Mouse (Mus musculus): Measurements from ENCODE around the gene Mdfic. TPM values are rescaled to one million over a fixed set of nuclear protein-coding genes. Genes with fewer than 3 reads are reported as not detected.
A peak's percentile ranks its signal among the peaks of the same experiment; 100 is the strongest.
"Not testable (repeated sequence)": the region's sequence is repeated elsewhere in the genome, so short reads cannot be mapped to it uniquely, and the experiment has no call there.

The Mdfic gene
- polyA plus RNA-seq (2017; shearing (Covaris generic)) = 10 to 100 TPM; 19.5 to 28.0 (median 21.3) TPM

DNA sequence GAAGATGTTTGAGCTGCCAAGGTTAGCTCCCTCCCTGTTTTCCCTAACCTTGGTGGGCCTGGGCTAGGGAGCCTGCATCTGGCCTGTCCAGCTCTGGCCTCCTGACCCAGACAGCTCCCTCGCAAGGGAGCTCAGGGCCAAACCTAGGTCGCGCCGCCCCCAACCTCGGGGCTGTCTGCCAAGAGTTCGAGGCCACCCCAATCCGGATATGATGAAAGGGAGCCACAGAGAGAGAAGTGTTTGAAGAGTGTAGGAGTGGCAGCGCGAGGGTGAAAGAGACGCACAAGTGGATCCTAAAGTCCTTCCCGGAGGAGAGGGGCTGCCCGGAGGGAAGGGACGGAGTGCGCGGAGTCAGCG, at the start of gene Mdfic:
Mdfic (plus strand) TSS at position 201 of the 357 bp plus-strand sequence.
- peak; percentile 39 for ATAC-seq

DNA sequence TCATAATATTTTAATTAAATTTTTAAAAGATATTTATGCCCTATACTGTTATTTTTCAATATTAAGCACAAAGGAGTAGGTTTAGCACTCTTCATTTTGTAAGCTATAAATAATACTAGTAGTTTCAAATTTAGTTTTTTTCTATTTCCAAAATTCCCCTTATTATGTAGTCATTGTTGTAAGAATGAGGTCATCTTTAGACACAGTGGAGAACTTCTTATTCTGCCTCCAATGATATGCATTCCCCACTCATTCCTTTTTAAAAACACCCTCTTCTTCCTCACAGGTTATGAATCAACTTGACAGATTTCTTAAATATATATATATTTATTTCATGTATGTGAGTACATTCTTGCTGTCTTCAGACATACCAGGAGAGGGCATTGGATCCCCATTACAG, 49.1 kb upstream of the Mdfic start:
- peak; percentile 56 for ATAC-seq

DNA sequence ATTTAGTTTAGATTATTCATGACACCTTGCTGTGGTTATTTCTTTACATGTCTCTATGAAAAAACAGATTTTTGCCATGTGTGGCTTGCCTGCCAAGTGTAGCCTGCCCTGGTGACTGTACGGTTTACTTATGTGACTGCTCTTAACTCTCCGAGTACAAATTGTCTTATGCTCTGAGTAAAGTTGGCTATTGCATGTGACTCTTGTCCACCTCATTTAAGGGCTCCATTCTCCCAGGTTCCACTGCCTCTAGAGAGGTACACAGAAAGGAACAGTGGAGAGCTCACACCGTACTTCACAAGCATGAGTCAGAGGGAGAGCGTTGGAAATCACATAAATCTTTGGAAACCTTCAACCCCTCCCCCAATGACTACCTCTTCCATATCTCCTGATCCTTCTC, 10.4 kb upstream of the Mdfic start:
- no peak for ATAC-seq

DNA sequence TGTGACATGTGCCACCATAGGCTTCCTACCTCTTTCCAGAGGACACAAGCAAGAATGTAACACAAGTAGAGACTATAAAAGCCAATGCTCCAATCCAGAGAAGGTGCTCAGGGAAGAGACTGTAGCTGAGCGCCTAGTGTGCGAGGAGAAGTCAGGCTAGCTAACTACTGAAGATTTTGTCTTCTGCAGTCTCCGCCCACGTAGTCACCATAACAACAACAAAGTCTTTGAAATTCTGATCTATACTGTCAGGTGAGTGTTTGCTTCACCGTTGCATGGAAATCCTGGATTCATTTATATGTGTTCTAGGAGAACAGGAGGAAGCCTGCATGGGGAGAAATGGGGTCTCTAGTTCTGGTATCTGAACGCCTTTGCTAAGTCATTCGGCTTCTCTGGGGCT, 9.8 kb upstream of the Mdfic start:
- ATAC-seq = peak; percentile 84

DNA sequence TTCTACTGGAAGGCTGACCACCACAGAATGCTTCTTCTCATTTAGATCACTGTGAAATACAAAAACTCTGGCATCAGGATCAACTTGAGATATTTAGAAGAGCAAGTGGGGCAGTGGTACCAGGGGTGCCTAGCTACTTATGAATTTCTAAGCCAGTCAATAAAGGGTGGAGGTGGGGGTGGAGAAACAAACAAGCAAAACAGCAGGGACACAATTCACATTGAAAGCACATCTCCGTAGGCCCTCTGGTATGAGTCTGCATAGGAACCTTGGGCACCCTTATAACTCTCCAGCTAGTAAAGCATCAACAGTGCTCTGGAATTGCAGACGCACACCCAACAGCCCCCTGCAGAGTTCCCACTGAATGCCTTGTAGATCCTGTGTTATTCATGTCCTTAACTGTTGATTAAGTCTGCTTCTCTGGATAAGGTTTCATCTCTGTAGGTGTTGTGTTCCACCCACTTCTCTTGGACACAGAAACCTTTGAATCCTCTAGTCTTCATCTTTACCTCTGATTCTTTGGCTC, 7.5 kb upstream of the Mdfic start:
- no peak for ATAC-seq

DNA sequence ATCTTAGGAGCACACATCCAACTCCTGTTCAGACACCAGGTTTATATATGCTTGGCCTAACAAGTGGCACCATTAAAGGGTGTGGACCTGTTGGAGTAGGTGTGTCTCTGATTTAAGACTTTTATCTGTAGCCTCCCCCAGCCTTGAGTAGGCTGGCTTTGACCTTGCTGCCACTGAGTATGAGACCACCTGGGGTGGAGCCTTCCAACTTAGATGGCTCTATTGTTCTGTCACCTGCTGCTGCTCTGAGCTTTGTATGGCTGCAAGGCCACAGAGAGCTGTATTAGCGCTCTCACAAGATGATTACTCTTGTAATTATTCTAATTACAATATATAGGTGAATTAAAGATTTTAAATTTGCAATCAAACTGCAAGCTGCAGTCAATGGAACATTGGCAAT, 6.4 kb upstream of the Mdfic start:
- not testable (repeated sequence) for ATAC-seq

DNA sequence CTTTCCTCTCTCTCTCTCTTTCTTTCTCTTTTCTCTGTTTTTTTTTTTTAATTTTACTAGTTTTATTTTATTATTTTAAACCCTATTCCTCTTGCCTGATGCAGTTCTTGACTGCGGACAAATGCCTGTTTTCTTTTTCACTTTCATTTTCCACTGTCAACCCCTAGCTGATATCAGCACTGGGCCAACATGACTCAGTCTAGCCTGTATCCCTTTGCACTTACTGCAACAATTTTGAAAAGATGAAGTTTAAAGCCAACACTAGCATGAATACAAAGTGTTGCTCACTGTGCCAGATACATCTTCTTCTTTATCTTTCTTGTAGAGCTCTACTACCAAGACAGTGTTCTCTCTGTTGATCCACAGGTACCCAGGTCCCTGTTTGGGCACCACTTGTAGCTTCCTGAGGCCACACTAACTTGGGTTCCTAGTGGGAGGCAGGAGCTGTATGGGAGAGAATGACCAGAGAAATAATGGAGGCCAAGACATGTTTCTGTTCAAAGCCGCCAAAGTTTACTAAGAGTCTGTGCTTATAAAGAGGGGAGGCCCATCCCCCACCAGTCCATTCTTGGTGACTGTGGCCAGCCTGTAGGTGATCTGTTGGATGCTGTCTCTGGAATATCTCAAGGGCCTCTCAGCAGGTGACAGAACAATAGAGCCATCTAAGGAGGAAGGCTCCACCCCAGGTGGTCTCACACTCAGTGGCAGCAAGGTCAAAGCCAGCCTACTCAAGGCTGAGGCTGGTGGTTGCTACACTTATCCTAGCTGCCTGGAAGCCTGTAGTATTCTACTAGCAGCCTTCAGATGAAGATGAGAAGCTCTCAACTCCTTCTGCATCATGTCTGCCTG, 5.2 kb upstream of the Mdfic start:
- peak; percentile 39 for ATAC-seq

DNA sequence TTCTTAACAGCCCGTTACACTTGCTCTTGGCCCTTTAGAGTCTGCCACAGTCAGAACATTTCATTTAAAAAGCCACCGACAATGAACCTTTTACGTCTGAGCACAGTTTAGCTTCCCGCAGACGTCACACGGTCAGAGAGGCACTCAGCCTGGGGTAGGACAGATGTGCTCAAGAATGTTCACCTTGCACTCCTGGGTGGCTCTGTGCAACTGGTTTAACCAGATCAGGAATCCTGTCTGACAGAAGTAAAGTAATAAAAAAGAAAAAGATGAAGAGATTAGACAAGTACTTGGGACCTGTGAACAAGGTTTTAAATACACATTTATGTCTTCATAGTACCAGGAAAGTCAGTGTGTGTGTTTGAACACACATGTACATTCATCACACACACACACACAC, 542 bp upstream of the Mdfic start:
- no peak for ATAC-seq

DNA sequence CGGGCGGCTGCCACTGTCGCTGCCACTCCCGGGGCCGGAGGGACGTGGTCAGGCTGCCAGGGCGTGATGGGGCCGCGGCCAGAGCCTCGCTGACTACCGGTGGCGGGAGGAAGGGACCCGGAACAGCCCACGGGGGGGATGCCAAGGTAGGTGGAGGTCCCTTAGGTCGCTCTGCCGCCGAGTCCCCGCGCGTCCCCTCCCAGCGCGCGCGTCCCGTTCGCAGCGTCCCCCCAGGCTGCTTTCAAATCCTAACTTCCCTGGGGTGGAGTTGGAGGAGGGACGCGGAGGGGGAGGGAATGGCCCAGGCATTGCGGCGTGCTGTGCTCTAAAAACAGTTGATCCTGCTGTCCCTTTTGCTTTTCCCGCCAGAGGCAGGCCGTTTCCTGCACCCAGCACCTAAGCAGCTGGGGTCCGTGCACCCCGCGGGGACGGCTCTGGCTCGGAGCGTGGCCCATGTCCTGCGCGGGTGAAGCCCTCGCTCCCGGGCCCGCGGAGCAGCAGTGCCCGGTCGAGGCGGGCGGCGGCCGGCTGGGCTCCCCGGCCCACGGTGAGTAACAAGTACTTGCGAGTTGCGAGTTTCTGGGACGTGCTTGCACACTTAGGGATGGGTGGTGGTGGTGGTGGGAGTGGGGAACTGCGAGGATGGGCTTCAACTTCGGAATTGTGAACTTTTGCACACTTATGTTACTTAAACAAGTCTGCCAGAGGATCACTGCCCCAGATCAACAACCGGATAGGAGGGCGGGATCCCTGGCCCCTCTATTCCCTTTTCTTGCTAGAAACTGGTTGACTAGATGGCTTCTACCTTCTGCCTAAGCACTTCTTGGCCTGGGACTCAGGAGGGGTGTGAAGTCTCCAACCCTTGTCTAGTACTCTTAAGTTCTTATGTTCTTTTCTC, 606 bp downstream of the Mdfic start:
- peak; percentile 48 for ATAC-seq

DNA sequence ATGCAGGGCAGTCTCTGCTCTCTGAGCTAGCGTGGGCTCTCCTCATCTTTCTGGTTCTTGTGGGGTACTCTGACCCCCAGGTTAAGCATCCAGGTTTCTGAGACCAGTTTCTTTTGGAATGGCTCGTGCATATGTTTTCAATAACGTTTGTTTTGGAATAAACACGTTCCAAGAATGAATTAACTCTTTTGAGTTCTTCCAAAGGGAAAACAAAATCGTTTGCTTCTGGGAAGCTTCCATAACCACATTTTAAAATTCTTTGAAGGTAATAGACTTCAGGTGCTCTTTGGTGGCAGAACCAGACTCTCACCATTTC, 1.2 kb downstream of the Mdfic start:
- ATAC-seq = no peak

DNA sequence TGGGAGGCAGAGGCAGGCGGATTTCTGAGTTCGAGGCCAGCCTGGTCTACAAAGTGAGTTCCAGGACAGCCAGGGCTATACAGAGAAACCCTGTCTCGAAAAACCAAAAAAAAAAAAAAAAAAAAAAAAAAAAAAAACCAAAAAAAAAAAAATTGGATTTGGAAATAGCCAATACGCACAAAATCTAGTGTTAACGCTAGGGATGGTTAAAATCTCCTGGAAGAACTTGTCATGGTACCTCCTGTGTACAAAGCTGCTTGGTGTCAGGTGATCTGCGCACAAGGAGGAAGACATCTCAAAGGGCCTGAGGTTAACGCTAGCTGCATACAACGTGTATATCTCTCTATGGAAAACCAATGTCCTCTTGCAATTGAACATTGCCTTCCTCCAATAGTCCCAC, 2.2 kb downstream of the Mdfic start:
- not testable (repeated sequence) for ATAC-seq

DNA sequence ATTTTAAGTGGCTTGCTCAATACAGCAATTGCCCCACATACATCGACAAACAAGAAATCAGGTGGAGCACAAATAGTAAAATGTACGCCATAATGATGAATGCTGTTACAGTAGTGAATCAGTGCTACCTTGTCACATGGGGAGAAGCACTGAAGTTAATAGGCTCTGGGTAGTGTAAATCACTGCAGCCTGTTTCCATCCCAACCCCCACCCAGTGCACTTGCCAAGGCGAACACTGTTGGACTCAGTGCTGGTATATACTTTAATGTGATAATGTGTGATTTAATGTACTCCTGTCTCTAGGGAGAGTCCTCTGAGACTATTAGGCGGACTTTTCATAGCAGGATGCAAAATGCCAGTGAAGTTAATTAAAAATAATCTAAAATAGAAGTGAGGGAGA, 3.8 kb downstream of the Mdfic start:
- ATAC-seq = no peak

DNA sequence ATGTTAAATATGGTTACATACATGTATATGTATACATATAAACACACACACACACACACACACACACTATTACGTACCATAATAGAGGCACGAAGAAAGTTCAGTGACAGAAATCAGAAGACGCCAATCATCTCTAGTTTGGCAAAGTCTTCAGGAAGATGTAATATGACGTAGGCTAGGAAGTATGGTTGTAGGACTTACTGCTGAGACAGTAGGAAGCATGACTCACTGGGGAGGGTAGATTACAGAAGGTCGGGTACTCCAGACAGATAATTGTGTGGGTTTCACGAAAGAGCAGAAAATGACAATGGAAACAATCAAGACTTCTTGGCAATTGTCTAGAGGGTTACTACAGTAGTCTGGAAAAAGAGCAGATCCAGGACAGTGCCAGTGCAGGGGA, 6.0 kb downstream of the Mdfic start:
- ATAC-seq = peak; percentile 62

DNA sequence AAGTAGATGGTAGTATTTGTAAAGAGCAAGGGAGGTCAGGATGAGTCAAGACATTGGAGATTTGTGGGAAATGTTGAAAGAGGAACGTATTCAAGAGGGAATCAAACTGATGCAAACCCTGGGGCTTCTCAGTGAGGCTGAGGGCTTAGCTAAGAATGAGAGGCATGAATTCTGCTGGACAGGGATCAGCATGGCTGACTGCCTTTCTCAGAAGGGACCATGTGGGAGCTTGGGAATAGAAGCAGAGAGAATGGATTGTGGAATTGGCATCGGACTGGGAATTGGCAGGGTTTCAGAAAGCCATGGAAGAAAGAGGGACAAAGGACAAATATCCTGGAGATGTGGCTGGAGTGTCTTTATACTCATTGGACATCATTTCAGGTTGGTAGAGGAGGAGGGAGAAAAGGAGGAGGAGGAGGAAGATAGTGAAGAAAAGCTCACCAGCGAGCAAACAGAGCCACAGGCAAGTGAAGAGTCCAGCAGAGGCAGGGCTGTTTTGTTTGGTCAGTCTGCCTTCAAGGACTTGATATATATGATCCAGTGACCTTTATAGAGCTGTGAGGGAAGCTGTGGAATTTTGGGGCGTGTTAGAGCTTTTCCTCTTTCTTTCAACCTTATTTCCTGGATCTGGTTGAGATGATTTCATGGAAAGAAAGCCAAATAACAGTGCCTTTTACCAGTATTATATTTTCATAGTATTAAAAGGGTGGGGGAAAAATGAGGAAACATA, 7.4 kb downstream of the Mdfic start:
- ATAC-seq = no peak

DNA sequence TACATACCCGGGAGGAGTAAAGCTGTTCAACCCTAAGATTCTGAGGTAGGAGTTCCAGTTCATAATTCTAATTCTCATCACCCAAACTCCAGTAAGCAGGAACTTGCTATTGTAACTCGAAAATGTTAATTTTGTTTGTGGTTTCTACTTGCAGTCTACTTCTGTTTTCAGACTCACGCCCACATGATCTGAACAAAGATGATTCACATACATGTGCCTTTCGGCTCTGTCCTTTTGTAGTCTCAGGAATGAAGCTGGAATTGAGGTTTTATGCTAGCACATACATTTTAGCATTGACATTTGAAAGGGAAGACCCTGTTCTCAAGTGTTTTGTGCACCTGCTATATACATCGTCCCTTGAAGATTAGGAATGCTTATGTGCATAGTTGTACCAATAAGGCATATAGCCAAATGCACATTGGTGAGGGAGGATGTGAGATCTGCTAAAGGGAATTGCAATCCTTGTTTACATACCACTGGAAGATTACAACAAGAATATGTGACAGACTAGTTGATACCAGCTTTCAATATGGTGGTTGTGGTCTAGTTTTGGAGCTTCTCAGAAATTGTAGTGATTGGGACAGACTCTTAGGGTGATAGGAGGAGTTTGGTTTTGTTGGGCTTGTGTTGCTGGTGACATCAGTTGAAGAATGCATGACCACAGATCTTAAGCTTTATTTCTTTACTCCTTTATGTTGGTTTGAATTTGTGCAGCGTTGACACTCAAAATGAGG, 8.6 kb downstream of the Mdfic start:
- ATAC-seq = peak; percentile 77

DNA sequence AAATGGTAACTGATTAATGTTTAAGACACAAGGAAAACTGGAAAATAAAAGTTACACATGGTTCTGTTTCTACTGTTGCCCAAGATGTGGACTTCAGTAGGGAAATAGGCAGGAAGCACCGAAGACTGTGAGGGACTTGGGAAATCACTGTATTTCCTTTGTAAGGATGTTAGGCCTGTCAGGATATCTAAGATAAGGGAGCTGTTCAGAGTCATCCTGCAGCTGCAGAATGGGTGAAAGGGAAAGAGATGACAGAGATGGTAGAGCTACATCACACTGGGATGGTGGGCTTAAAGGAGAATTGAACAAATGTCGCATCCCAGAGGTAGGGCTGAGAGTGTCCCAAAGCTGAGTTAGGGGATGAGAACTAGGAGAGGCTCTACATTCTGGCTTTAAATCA, 9.8 kb downstream of the Mdfic start:
- ATAC-seq = no peak

DNA sequence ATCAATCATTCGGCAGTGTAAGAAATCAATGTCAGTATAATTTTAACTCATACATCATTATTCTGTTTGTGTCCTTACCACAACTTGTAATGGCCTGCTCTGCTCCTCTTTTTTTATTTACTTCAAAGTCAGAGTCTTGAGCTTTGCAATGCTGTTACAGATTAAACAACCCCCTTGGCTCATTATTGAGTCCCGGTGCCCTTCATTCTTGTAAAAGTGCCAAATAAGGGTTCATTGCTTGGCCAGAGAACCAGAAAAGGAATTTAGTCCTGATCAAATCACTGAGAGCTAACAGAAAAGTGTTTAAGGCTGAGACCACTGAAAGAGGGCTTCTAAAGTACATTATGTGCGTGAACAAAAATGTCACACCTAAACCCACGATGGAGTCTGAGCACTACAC, 10.2 kb downstream of the Mdfic start:
- no peak for ATAC-seq

DNA sequence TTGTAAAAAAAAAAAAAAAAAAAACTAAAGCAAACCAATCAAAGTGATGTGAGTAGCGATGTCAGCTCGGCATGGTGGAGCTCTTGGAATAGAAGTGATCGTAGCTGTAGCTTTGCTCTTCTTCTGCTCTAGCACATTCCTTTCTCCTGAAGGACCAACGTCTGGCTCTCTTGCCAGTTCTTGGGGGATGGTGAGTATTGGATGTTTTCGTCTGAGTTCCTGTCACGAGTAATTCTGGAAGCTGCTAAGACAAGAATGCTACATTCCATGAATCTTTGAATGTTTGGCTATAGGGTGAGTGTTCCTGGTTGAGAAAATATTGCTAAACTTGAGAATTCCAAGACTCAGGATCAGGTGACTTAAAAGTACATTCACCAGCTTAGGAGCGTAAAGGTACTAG, 11.0 kb downstream of the Mdfic start:
- no peak for ATAC-seq

DNA sequence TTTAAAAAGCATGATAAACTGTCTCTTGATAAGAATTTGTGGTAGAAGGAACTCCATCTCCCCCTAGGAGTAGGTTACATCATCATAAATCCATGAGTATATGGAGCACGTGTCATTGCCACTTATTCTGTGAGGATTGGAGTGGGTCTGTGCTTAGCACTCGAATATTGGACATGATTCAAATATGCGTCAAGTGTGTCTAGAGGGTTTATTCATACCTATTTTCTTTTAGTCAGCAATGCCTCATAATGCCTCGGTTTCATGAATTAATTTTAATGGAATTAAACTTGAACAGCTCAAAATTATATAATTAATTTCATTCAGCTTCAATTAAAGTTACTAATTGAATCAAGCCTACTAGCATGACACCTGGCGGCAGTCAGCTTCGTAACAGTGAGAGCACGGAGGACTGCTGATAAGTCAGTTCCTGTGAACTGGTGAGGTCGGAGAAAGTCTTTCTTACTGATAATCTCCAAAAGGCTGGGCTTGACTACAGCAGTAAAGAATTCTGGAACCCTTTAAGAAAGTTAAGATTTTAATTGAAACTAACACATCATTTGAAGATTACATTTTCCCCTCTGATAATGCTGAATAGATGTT, 17.0 kb downstream of the Mdfic start:
- ATAC-seq = no peak

DNA sequence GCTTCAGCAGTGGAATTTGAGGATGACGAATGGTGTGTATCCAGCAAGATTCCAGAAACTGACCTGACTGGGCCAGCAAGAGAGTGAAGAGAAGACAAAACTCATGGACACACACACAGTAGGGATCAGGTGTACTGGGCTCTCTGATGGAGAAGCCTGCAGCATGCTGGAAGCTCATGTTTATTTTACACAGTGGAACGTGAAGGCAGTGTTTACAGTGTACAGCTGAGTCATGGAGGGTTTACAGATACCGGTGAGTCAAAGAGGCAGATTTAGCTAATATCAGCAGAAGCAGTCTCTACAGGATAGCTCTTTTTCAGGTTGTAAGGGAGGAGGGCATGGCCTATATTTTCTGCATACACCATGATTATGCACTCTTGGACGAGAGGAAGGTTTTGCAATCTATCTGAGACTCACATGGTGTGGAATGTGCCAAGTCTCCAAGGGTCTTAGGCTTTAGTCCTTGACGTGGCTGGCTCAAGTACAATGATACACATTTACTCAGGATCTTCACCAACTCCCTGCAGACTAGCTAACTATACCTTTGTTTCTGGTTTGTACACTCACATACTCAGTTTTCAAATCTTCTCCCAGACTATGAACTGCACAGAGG, 18.0 kb downstream of the Mdfic start:
- ATAC-seq = no peak

DNA sequence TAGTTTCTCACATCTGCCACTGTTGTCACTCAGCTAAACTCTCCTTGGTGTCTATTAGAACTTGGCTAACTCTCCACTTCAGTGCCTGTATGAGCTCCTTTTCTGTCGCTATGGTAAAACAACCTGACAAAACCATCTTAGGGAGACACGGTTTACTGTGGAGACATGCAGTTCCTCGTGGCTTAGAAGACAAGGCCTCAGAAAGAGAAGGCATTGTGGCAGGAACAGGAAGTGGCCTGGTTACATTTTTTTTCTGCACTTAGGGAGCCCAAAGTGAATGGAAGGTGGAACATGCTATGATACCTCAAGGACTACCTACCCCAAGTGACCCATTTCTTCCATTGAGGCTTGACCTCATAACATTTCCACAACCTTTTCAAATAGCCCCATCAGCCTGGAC, 18.7 kb downstream of the Mdfic start:
- ATAC-seq = peak; percentile 84
